Mouse (Mus musculus): ENCODE measurements around the gene Cbfa2t3. TPM values are rescaled to one million over a fixed set of nuclear protein-coding genes. Genes with fewer than 3 reads are reported as not detected.

Gene Cbfa2t3
- polyA plus RNA-seq, 1 experiment from 2014 or later, result 23.9 TPM

DNA sequence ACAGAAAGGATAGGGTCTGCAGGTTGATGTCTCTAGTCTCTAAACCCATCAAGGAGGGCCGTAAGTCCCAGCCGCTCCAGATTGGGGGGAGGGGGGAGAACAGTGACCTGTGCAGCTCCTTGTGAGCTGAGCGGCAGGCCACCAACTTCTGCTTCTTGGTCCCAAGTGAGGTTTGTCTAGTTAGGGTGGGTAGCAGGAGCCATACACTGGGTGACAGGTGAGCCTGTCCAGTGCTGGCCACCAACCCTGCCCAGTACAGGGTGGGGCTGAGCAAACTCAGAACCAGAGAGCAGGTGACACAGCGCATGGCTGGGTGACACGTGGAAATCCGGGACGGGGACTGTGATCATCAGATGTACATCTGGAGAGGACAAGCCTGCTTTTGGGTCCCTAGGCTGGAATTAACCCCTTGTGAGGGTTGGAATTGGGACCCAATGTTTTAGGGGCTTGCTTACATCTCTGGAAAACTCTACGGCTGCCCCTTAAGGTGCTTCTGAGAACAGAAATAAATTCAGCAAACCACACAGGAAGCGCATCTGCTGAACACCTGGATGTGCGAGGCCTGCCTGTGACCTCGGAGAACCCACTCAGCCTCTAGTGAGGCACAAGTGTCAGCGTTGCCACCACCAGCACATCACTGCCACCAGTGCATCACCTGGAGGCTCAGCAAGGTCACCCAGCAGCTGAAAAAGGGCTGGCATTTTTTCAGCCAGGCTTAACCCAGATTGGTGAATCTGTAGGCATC, 2.7 kb upstream of the Cbfa2t3 start:
- no peak overlapping the region for H3K27ac ChIP-seq (ENCODE audit: low read depth, low read length)
- no peak overlapping the region for H3K9ac ChIP-seq (replicated peaks; ENCODE audit: low read depth, low read length)
- ATAC-seq (ENCODE audit: low read depth), result no peak
- H3K9me3 ChIP-seq (ENCODE audit: control insufficient read depth, low read length), result no peaks in the 10 kb centered on the region
- WGBS, result 89% methylated on average over 12 of the region's 12 CpGs
- H3K4me1 ChIP-seq (ENCODE audit: control insufficient read depth, insufficient read depth, low read length), result no peaks in the 10 kb centered on the region
- H3K27me3 ChIP-seq (ENCODE audit: control insufficient read depth, insufficient read depth, low read length), result no peaks in the 10 kb centered on the region
- H3K4me2 ChIP-seq (ENCODE audit: low read depth, low read length), result no peak overlapping the region
- no peaks in the 10 kb centered on the region for H3K36me3 ChIP-seq (ENCODE audit: control insufficient read depth, insufficient read depth, low read length)
- no peak overlapping the region for H3K4me3 ChIP-seq (ENCODE audit: low read depth, low read length)

DNA sequence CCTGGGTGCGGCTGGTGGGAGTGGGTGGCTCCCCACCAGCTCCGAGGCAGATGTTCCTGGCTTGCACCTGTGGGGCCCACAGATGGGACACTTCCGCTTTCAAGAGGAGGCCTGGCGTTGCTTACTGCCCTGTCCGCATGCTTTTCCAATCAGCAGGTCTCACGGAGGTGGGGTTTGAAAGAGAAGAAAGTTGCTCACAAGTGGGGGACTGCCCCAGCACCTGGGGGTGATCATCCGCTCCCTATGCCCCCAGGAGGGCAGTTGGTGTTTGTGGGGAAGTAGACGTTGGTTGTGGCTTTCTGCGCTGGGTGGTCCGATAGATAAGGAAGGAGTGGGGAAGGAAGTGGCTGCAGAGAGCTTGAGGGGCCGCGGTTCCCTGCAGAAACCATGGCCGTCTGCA, 1.7 kb upstream of the Cbfa2t3 start:
- no peak overlapping the region for H3K27ac ChIP-seq (ENCODE audit: low read depth, low read length)
- ATAC-seq (ENCODE audit: low read depth), result no peak
- H3K36me3 ChIP-seq (ENCODE audit: control insufficient read depth, insufficient read depth, low read length), result no peaks in the 10 kb centered on the region
- no peaks in the 10 kb centered on the region for H3K27me3 ChIP-seq (ENCODE audit: control insufficient read depth, insufficient read depth, low read length)
- no peak overlapping the region for H3K4me2 ChIP-seq (ENCODE audit: low read depth, low read length)
- H3K9me3 ChIP-seq (ENCODE audit: control insufficient read depth, low read length), result no peaks in the 10 kb centered on the region
- H3K4me1 ChIP-seq (ENCODE audit: control insufficient read depth, insufficient read depth, low read length), result no peaks in the 10 kb centered on the region
- H3K9ac ChIP-seq (replicated peaks; ENCODE audit: low read depth, low read length), result no peak overlapping the region
- WGBS, result 77% methylated on average over 13 of the region's 13 CpGs
- H3K4me3 ChIP-seq (ENCODE audit: low read depth, low read length), result no peak overlapping the region

DNA sequence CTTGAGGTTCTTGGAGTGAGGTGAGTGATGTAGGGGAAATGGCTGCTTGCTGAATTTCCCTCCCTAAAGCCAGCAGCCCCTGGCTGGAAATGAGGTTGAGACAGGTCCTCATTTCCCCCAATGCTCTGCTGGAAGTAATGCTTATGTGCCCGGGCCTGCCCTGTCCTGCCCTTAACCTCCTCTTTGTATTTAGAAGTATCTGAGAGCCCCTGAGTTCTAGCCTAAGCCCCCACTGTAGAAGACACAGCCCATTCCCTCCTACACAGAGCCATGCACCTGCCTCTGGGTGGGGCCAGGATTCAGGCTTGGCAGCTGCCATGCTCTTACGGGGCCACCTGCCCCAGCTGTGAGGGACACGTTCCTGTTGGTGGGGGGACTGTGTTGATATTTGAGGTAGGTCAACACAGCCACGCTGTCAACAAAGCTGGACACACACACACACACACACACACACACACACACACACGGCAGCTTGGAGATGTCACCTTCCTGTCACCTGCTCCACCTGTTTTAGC, 598 bp downstream of the Cbfa2t3 start:
- no peaks in the 10 kb centered on the region for H3K36me3 ChIP-seq (ENCODE audit: control insufficient read depth, insufficient read depth, low read length)
- 87% methylated on average over 4 of the region's 5 CpGs for WGBS

DNA sequence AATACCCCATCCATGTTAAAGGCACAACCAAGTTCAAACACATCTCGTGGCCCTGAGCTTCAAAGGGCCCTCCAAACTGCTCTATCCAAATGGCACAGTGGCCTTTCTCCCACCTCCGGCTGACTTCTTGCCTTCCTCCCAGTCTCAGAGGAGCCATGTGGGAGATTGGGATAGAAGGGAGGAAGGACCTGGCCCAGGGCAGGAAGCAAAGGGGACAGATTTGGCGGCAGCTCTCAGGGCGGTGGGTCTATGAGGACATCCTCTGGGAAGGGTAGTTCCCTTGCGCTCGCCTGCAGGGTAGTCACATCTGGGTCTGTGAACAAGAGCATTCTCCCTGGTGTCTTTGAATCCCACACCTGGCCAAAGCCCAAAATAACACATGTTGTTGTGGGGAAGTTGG, 1.3 kb downstream of the Cbfa2t3 start:
- Histone ChIP-seq H3K4me2 (ENCODE audit: low read depth, low read length) (no peak overlapping the region), H3K36me3 (ENCODE audit: control insufficient read depth, insufficient read depth, low read length) (no peaks in the 10 kb centered on the region), H3K4me3 (ENCODE audit: low read depth, low read length) (no peak overlapping the region), H3K9ac (replicated peaks; ENCODE audit: low read depth, low read length) (no peak overlapping the region), H3K4me1 (ENCODE audit: control insufficient read depth, insufficient read depth, low read length) (no peaks in the 10 kb centered on the region), H3K27me3 (ENCODE audit: control insufficient read depth, insufficient read depth, low read length) (no peaks in the 10 kb centered on the region), H3K9me3 (ENCODE audit: control insufficient read depth, low read length) (no peaks in the 10 kb centered on the region), H3K27ac (ENCODE audit: low read depth, low read length) (no peak overlapping the region)
- no peak for ATAC-seq (ENCODE audit: low read depth)
- WGBS, result 83% methylated on average over 6 of the region's 6 CpGs

More for the DNA sequence above, 598 bp downstream of the Cbfa2t3 start:
- no peak overlapping the region for H3K4me2 ChIP-seq (ENCODE audit: low read depth, low read length)
- H3K4me1 ChIP-seq (ENCODE audit: control insufficient read depth, insufficient read depth, low read length), result no peaks in the 10 kb centered on the region
- H3K27me3 ChIP-seq (ENCODE audit: control insufficient read depth, insufficient read depth, low read length), result no peaks in the 10 kb centered on the region
- H3K9ac ChIP-seq (replicated peaks; ENCODE audit: low read depth, low read length), result no peak overlapping the region
- no peak for ATAC-seq (ENCODE audit: low read depth)
- no peak overlapping the region for H3K4me3 ChIP-seq (ENCODE audit: low read depth, low read length)
- H3K9me3 ChIP-seq (ENCODE audit: control insufficient read depth, low read length), result no peaks in the 10 kb centered on the region
- H3K27ac ChIP-seq (ENCODE audit: low read depth, low read length), result no peak overlapping the region

DNA sequence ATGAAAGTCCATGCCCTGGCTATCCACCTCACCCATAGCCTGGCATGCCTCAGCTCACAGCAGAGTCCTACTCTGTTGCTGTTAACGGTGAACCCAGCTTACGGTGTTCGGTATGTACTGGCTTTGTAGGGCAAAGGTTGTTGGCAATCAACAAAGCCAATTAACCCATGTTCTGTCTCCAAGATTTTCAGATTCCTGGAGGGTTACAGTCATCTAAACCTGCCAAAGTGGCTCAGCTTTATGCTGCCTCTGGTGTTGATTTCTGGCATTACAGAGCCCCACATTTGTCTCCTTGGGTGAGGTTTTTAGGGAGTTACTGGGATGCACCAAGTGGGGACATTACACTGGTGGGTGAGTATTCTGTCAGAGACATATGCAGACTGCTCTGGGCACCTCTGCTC, 1.7 kb downstream of the Cbfa2t3 start:
- H3K9ac ChIP-seq (replicated peaks; ENCODE audit: low read depth, low read length), result no peak overlapping the region
- no peaks in the 10 kb centered on the region for H3K4me1 ChIP-seq (ENCODE audit: control insufficient read depth, insufficient read depth, low read length)
- no peak for ATAC-seq (ENCODE audit: low read depth)
- no peak overlapping the region for H3K27ac ChIP-seq (ENCODE audit: low read depth, low read length)
- H3K4me3 ChIP-seq (ENCODE audit: low read depth, low read length), result no peak overlapping the region
- WGBS, result 83% methylated on average over 3 of the region's 3 CpGs
- no peak overlapping the region for H3K4me2 ChIP-seq (ENCODE audit: low read depth, low read length)
- no peaks in the 10 kb centered on the region for H3K27me3 ChIP-seq (ENCODE audit: control insufficient read depth, insufficient read depth, low read length)
- no peaks in the 10 kb centered on the region for H3K9me3 ChIP-seq (ENCODE audit: control insufficient read depth, low read length)
- H3K36me3 ChIP-seq (ENCODE audit: control insufficient read depth, insufficient read depth, low read length), result no peaks in the 10 kb centered on the region

DNA sequence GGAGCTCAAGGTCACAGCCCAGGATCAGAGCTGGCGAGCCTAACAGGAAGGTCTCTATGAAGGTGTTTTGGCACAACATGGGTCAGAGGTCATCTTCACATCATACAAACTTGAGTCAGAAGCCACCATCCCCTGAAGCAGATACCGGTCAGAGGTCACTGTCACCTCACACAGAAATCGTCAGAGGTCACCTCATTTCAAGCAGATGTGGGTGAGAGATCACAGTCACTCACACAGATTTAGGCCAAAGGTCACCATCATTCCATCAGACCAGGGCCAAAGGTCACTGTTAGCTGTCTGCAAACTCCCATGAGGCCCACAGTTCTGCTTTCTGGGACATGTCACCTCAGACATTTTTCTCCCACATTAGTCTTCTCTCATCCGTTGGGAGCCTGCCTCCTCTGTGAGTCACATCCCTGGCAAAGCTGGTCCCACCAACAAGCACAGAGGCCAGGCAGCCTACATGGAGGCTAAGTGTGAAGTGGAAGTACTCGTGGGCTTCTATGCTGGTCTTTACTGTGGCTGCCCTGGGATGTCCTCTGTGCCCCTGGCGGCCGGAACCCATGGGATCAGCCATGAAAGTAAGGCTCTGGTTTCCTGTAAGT, 3.4 kb downstream of the Cbfa2t3 start:
- 70% methylated on average over 7 of the region's 7 CpGs for WGBS

DNA sequence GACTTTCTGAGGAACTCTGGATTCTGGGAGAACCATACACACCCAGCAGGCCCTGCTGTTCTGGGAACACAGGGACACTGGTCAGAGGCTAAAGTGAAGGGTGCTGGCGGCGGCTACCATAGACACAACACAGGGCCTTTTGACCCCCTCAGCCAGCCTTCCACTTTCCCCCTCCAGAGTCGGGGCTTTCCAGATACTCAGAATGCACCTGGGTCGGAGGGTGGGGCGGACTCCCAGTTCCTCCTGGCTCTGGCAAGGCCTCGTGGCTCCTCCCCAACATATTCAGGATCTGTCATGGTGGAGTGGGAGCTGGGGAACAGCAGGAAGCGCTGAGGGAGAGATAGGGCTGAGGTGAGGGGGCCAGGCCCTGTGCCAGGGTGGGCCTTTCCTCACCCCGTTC, 6.8 kb downstream of the Cbfa2t3 start:
- no peak overlapping the region for H3K9ac ChIP-seq (replicated peaks; ENCODE audit: low read depth, low read length)
- H3K4me1 ChIP-seq (ENCODE audit: control insufficient read depth, insufficient read depth, low read length), result no peaks in the 10 kb centered on the region
- H3K27me3 ChIP-seq (ENCODE audit: control insufficient read depth, insufficient read depth, low read length), result no peaks in the 10 kb centered on the region
- no peak overlapping the region for H3K4me3 ChIP-seq (ENCODE audit: low read depth, low read length)
- no peaks in the 10 kb centered on the region for H3K36me3 ChIP-seq (ENCODE audit: control insufficient read depth, insufficient read depth, low read length)
- ATAC-seq (ENCODE audit: low read depth), result no peak
- H3K27ac ChIP-seq (ENCODE audit: low read depth, low read length), result no peak overlapping the region
- 81% methylated on average over 8 of the region's 8 CpGs for WGBS
- H3K9me3 ChIP-seq (ENCODE audit: control insufficient read depth, low read length), result no peaks in the 10 kb centered on the region
- no peak overlapping the region for H3K4me2 ChIP-seq (ENCODE audit: low read depth, low read length)

More for the DNA sequence above, 3.4 kb downstream of the Cbfa2t3 start:
- Histone ChIP-seq H3K27me3 (ENCODE audit: control insufficient read depth, insufficient read depth, low read length) (no peaks in the 10 kb centered on the region), H3K4me2 (ENCODE audit: low read depth, low read length) (no peak overlapping the region), H3K4me3 (ENCODE audit: low read depth, low read length) (no peak overlapping the region), H3K9me3 (ENCODE audit: control insufficient read depth, low read length) (no peaks in the 10 kb centered on the region), H3K36me3 (ENCODE audit: control insufficient read depth, insufficient read depth, low read length) (no peaks in the 10 kb centered on the region), H3K9ac (replicated peaks; ENCODE audit: low read depth, low read length) (no peak overlapping the region), H3K27ac (ENCODE audit: low read depth, low read length) (no peak overlapping the region), H3K4me1 (ENCODE audit: control insufficient read depth, insufficient read depth, low read length) (no peaks in the 10 kb centered on the region)
- no peak for ATAC-seq (ENCODE audit: low read depth)

DNA sequence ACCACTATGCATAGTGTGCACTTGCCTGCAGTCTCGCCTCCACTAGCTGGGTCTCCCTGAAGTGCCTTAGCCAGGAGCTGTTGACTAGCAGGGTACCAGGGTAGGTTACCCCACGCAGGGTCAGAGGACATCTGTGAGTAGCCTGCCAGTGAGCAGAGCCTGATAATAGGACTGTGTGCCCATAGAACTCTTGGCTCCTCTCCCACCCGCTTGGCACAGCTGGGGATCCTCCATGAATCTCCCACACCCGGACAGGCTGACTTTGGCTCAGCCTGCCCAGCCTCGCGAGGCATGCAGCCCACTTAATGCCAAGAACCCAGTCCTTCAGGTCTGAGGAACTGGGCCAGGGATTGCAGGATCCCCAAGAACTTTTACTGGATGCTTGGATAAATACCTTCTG, 7.9 kb downstream of the Cbfa2t3 start:
- 61% methylated on average over 6 of the region's 6 CpGs for WGBS
- Histone ChIP-seq H3K27ac (ENCODE audit: low read depth, low read length) (no peak overlapping the region), H3K9ac (replicated peaks; ENCODE audit: low read depth, low read length) (no peak overlapping the region), H3K36me3 (ENCODE audit: control insufficient read depth, insufficient read depth, low read length) (no peaks in the 10 kb centered on the region), H3K9me3 (ENCODE audit: control insufficient read depth, low read length) (no peaks in the 10 kb centered on the region), H3K27me3 (ENCODE audit: control insufficient read depth, insufficient read depth, low read length) (no peaks in the 10 kb centered on the region), H3K4me1 (ENCODE audit: control insufficient read depth, insufficient read depth, low read length) (0 out of 2 replicates have a peak, but pooled peaks cover 2% of the 10 kb centered on the region), H3K4me3 (ENCODE audit: low read depth, low read length) (no peak overlapping the region), H3K4me2 (ENCODE audit: low read depth, low read length) (no peak overlapping the region)
- peak; percentile 68; the same call in 1 of the 2 replicates for ATAC-seq (ENCODE audit: low read depth)

DNA sequence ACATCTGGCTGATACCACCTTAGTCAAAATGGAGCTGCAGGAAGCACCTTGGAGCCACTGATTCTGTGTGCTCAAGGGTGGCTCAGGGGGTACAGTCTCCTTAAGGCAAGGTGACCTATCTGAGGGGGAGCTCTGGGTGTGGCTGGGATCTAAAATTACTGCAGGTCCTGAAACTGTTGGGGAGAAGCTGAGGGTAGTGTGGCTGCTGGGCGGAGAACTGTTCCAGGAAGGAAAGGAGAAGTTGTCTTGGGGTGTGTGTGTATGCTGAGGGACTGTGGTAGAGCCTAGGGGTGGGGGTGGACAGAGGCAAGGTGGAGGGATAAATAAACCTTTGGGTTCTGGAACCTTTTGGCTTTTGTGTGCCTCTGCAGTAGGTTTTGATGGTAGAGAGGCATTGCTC, 9.6 kb downstream of the Cbfa2t3 start:
- no peak for ATAC-seq (ENCODE audit: low read depth)
- H3K9ac ChIP-seq (replicated peaks; ENCODE audit: low read depth, low read length), result no peak overlapping the region
- H3K36me3 ChIP-seq (ENCODE audit: control insufficient read depth, insufficient read depth, low read length), result no peaks in the 10 kb centered on the region
- WGBS, result 83% methylated on average over 1 of the region's 1 CpGs
- H3K27ac ChIP-seq (ENCODE audit: low read depth, low read length), result no peak overlapping the region
- no peaks in the 10 kb centered on the region for H3K9me3 ChIP-seq (ENCODE audit: control insufficient read depth, low read length)
- no peak overlapping the region for H3K4me2 ChIP-seq (ENCODE audit: low read depth, low read length)
- H3K27me3 ChIP-seq (ENCODE audit: control insufficient read depth, insufficient read depth, low read length), result no peaks in the 10 kb centered on the region
- H3K4me1 ChIP-seq (ENCODE audit: control insufficient read depth, insufficient read depth, low read length), result 0 out of 2 replicates have a peak, but pooled peaks cover 2% of the 10 kb centered on the region
- H3K4me3 ChIP-seq (ENCODE audit: low read depth, low read length), result no peak overlapping the region
